Mouse (Mus musculus) yolk sac, embryonic 10.5 days (tissue): ENCODE results near the gene Tenm4.

Experiments
- DNase-seq: peaks from one replicate; pipeline ENCODE4 v3.0.0-alpha.2; 2017; ENCODE audit warnings: low spot score

Tenm4 gene

GRCm38 (mm10) chr7:96681808-96682207 is 510.8 kb downstream of the Tenm4 start:
- DNase-seq: no peak

- DNase-seq: no peak
Observed at GRCm38 (mm10) chr7:96688141-96688540, 517.1 kb downstream of the Tenm4 start.

GRCm38 (mm10) chr7:96701097-96701845 is 530.2 kb downstream of the Tenm4 start:
- DNase-seq: no peak

GRCm38 (mm10) chr7:96703958-96704357 is 532.9 kb downstream of the Tenm4 start:
- no peak for DNase-seq

- no peak for DNase-seq
Observed at GRCm38 (mm10) chr7:96705307-96706129, 534.5 kb downstream of the Tenm4 start.

GRCm38 (mm10) chr7:96706531-96706930 is 535.5 kb downstream of the Tenm4 start:
- DNase-seq: no peak

- DNase-seq: no peak
Observed at GRCm38 (mm10) chr7:96707112-96707511, 536.1 kb downstream of the Tenm4 start.

- no peak for DNase-seq
Observed at GRCm38 (mm10) chr7:96708071-96708470, 537.0 kb downstream of the Tenm4 start.

GRCm38 (mm10) chr7:96708561-96708960 is 537.5 kb downstream of the Tenm4 start:
- no peak for DNase-seq

- DNase-seq: no peak
Observed at GRCm38 (mm10) chr7:96708968-96709367, 537.9 kb downstream of the Tenm4 start.

GRCm38 (mm10) chr7:96709891-96710290 is 538.8 kb downstream of the Tenm4 start:
- no peak for DNase-seq

GRCm38 (mm10) chr7:96710658-96711071 is 539.6 kb downstream of the Tenm4 start:
- no peak for DNase-seq

- no peak for DNase-seq
Observed at GRCm38 (mm10) chr7:96712876-96713275, 541.8 kb downstream of the Tenm4 start.

- no peak for DNase-seq
Observed at GRCm38 (mm10) chr7:96716911-96717310, 545.9 kb downstream of the Tenm4 start.

GRCm38 (mm10) chr7:96718201-96719155 is 547.4 kb downstream of the Tenm4 start:
- no peak for DNase-seq

GRCm38 (mm10) chr7:96719926-96720325 is 548.9 kb downstream of the Tenm4 start:
- no peak for DNase-seq

- no peak for DNase-seq
Observed at GRCm38 (mm10) chr7:96720465-96720864, 549.4 kb downstream of the Tenm4 start.

- DNase-seq: no peak
Observed at GRCm38 (mm10) chr7:96722796-96723195, 551.8 kb downstream of the Tenm4 start.

GRCm38 (mm10) chr7:96725603-96726002 is 554.6 kb downstream of the Tenm4 start:
- no peak for DNase-seq

- no peak for DNase-seq
Observed at GRCm38 (mm10) chr7:96730360-96730759, 559.3 kb downstream of the Tenm4 start.

GRCm38 (mm10) chr7:96731947-96732346 is 560.9 kb downstream of the Tenm4 start:
- no peak for DNase-seq
